Mouse (Mus musculus): Measurements from ENCODE around the gene Smyd1. TPM values are rescaled to one million over a fixed set of nuclear protein-coding genes. Genes with fewer than 3 reads are reported as not detected.

The Smyd1 gene
- total and polyA plus RNA-seq, 3 experiments: 0.08 to 0.37 (median 0.08) TPM

- Histone ChIP-seq H3K27ac (ENCODE audit: insufficient read depth, low read depth) (no peak overlapping the region), H3K79me2 (replicated peaks; ENCODE audit: control insufficient read depth, extremely low read depth, insufficient read depth, poor library complexity, severe bottlenecking) (no peaks in the 10 kb centered on the region), H3K9me3 (replicated peaks; ENCODE audit: low read length) (no peaks in the 10 kb centered on the region), H3K4me1 (ENCODE audit: control insufficient read depth in 1 of 2, insufficient read depth in 2 of 2) (peaks cover 10 to 15% of the 10 kb centered on the region in 2 experiments), H3K36me3 (replicated peaks in 1 of 2; ENCODE audit: control insufficient read depth in 1 of 2, insufficient read depth in 1 of 2, low read length in 1 of 2) (no peaks in the 10 kb centered on the region), H3K4me2 (ENCODE audit: insufficient read depth, low read depth, poor library complexity, severe bottlenecking) (no peak overlapping the region), H3K9ac (ENCODE audit: insufficient read depth, low read depth) (no peak overlapping the region), H3K27me3 (replicated peaks) (peaks cover 1% of the 10 kb centered on the region), H3K4me3 (replicated peaks in 1 of 3; ENCODE audit: low read depth in 2 of 3, low read length in 2 of 3, poor library complexity in 1 of 3) (no peak overlapping the region)
- peak; percentile 29 for TF ChIP-seq RAD21 (IDR thresholded peaks at IDR 0.05; ENCODE audit: low read depth, low read length)
- TF ChIP-seq CTCF (conservative IDR thresholded peaks at IDR 0.05 in 1 of 2, IDR thresholded peaks at IDR 0.05 in 1 of 2; ENCODE audit: low read depth in 2 of 2, low read length in 2 of 2): peak in 1 of 2 experiments; percentile 41; a peak in 1 of 4 replicates
- peak; percentile 63; the same call in 1 of the 2 replicates for TF ChIP-seq MYC (IDR thresholded peaks at IDR 0.05; ENCODE audit: low read depth, low read length)
- peak; percentile 26; the same call in 1 of the 2 replicates for TF ChIP-seq SMC3 (IDR thresholded peaks at IDR 0.05; ENCODE audit: low read depth, low read length)
- no peak for TF ChIP-seq ZMIZ1 (IDR thresholded peaks at IDR 0.05; ENCODE audit: low read depth, low read length)
- dilution Hi-C loops (cut with MboI; ENCODE audit: extremely low pct_ligation_motif_present, extremely low pct_unique_long_range_greater_than_20kb, low sequenced_read_pairs) (no loop called here), in situ Hi-C loops (cut with MboI; ENCODE audit: low pct_ligation_motif_present, low pct_unique_long_range_greater_than_20kb, low sequenced_read_pairs) (no loop called here)
- no peak for DNase-seq (ENCODE audit: extremely low read depth)
Observed at GRCm38 (mm10) chr6:71243258-71243657, 78.8 kb downstream of the Smyd1 start.

DNA sequence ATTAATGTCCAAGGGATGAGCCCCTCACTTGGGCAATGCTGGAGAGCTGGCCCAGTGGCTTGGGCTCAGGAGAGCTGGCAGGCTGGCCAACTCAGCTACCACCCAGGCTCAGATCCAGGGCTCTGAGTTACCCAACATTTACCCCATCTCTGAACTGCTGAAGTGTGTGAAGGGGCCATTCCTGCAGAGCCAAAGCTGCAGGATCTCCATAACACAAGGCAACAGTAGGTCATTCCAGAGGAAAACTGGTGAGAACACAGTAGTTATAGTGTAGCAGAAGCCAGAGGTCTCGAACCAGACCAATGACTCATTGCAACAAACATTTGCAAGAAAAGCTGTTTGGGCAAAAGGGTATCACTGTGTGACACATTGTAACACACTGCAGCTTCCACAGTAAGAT, 79.2 kb downstream of the Smyd1 start:
- no peak overlapping the region for H3K27ac ChIP-seq (ENCODE audit: insufficient read depth, low read depth)
- no peak for DNase-seq (ENCODE audit: extremely low read depth)
- dilution Hi-C loops (cut with MboI; ENCODE audit: extremely low pct_ligation_motif_present, extremely low pct_unique_long_range_greater_than_20kb, low sequenced_read_pairs) (no loop called here), in situ Hi-C loops (cut with MboI; ENCODE audit: low pct_ligation_motif_present, low pct_unique_long_range_greater_than_20kb, low sequenced_read_pairs) (no loop called here)
- no peaks in the 10 kb centered on the region for H3K9me3 ChIP-seq (replicated peaks; ENCODE audit: low read length)
- H3K4me1 ChIP-seq (ENCODE audit: control insufficient read depth in 1 of 2, insufficient read depth in 2 of 2): peaks cover 10 to 16% of the 10 kb centered on the region in 2 experiments
- no peaks in the 10 kb centered on the region for H3K36me3 ChIP-seq (replicated peaks in 1 of 2; ENCODE audit: control insufficient read depth in 1 of 2, insufficient read depth in 1 of 2, low read length in 1 of 2)
- no peak overlapping the region for H3K4me3 ChIP-seq (replicated peaks in 1 of 3; ENCODE audit: low read depth in 2 of 3, low read length in 2 of 3, poor library complexity in 1 of 3)
- H3K9ac ChIP-seq (ENCODE audit: insufficient read depth, low read depth): no peak overlapping the region
- no peaks in the 10 kb centered on the region for H3K79me2 ChIP-seq (replicated peaks; ENCODE audit: control insufficient read depth, extremely low read depth, insufficient read depth, poor library complexity, severe bottlenecking)
- peaks cover 2% of the 10 kb centered on the region for H3K27me3 ChIP-seq (replicated peaks)
- H3K4me2 ChIP-seq (ENCODE audit: insufficient read depth, low read depth, poor library complexity, severe bottlenecking): no peak overlapping the region
- TF ChIP-seq MAX (IDR thresholded peaks at IDR 0.05; ENCODE audit: low read length) (no peak), ELF1 (IDR thresholded peaks at IDR 0.05; ENCODE audit: low read depth, low read length) (no peak), UBTF (IDR thresholded peaks at IDR 0.05; ENCODE audit: low read depth, low read length) (no peak), ZC3H11A (IDR thresholded peaks at IDR 0.05; ENCODE audit: low read depth, low read length) (no peak), PAX5 (IDR thresholded peaks at IDR 0.05; ENCODE audit: low read length) (no peak), RCOR1 (conservative IDR thresholded peaks at IDR 0.05; ENCODE audit: low read depth, low read length) (no peak), POLR2A (IDR thresholded peaks at IDR 0.05; ENCODE audit: low read depth, low read length) (no peak), CTCF (conservative IDR thresholded peaks at IDR 0.05 in 1 of 2, IDR thresholded peaks at IDR 0.05 in 1 of 2; ENCODE audit: low read depth in 2 of 2, low read length in 2 of 2) (no peak), SMC3 (IDR thresholded peaks at IDR 0.05; ENCODE audit: low read depth, low read length) (no peak), BHLHE40 (IDR thresholded peaks at IDR 0.05; ENCODE audit: low read depth, low read length) (no peak), ZNF384 (IDR thresholded peaks at IDR 0.05; ENCODE audit: low read depth, low read length) (no peak), ZMIZ1 (IDR thresholded peaks at IDR 0.05; ENCODE audit: low read depth, low read length) (no peak), ZKSCAN1 (IDR thresholded peaks at IDR 0.05; ENCODE audit: borderline replicate concordance, low read depth, low read length) (no peak), E2F4 (IDR thresholded peaks at IDR 0.05; ENCODE audit: insufficient replicate concordance, low read depth, low read length) (no peak), MAFK (IDR thresholded peaks at IDR 0.05; ENCODE audit: insufficient replicate concordance, low read length) (no peak), GABPA (IDR thresholded peaks at IDR 0.05; ENCODE audit: insufficient replicate concordance, low read depth, low read length) (no peak), JUND (conservative IDR thresholded peaks at IDR 0.05; ENCODE audit: low read depth, low read length) (no peak)
